Mouse (Mus musculus): ENCODE results near the gene Agpat1. TPM values are rescaled to one million over a fixed set of nuclear protein-coding genes. Genes with fewer than 3 reads are reported as not detected.

Gene Agpat1
- polyA plus RNA-seq, 1 experiment from 2014 or later, result 49.3 TPM

- no peaks in the 10 kb centered on the region for H3K27me3 ChIP-seq (replicated peaks)
- WGBS, result 84% methylated on average over 10 of the region's 11 CpGs
- H3K4me1 ChIP-seq, result peaks cover 6% of the 10 kb centered on the region
- no peak overlapping the region for H3K27ac ChIP-seq
- H3K4me3 ChIP-seq (replicated peaks), result no peak overlapping the region
- no peak for ATAC-seq (ENCODE audit: insufficient read depth, low FRiP score, low read depth)
- peaks cover 40% of the 10 kb centered on the region for H3K36me3 ChIP-seq
- H3K4me2 ChIP-seq, result no peak overlapping the region
- H3K9ac ChIP-seq, result no peak overlapping the region
- H3K9me3 ChIP-seq, result no peaks in the 10 kb centered on the region
These were observed 9.1 kb downstream of the Agpat1 start for GRCm38 (mm10) chr17:34613054-34613645.

DNA sequence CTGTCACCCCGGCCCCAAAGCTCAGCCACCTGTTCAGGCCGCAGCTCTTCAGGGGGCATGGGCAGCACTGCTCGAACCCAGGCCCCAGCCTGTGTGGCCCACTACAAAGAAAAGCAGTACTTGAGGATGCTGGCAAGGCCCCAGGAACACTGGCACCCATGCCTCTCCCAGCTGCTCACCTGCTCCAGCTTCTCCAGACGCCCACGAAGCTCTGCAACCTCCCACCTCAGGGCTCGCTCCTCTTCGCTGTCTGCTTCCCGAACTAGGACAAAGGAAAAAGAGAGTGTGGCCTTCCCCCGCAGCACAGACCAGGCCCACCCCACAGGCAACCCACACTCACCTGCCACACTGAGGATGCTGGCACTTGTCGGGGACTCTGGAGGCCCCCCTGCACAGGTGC is 9.8 kb downstream of the Agpat1 start:
- 86% methylated on average over 10 of the region's 10 CpGs for WGBS
- H3K36me3 ChIP-seq, result peaks cover 40% of the 10 kb centered on the region
- no peak overlapping the region for H3K9ac ChIP-seq

DNA sequence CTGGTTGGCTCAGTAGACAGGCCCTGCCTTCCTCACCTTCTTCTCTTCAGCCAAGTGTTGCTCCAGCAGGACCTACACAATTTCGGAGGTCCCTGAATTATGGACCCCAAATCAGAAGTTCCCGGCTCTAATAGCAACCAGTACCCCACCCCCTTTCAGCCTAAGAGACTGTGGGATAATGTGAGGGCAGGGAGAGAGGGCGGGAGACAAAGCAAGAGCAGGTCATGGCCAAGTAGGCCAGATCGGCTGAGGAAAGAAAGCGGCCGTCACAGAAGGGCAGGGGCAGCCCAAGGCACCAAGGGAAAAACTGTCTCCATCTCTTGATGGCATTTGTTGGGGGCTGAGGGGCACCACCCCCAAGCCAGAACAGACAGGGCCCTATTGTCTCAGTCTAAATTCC is 11.8 kb downstream of the Agpat1 start, which contains the start of gene Egfl8:
Egfl8 (minus strand) TSS at position 101 of the 400 bp plus-strand sequence.
- H3K36me3 ChIP-seq, result peaks cover 37% of the 10 kb centered on the region
- no peak within 1 kb of the TSS for H3K4me3 ChIP-seq (replicated peaks)
- no peaks in the 10 kb centered on the region for H3K4me1 ChIP-seq
- 73% methylated on average over 6 of the region's 6 CpGs for WGBS
- no peaks in the 10 kb centered on the region for H3K27me3 ChIP-seq (replicated peaks)
- no peak for ATAC-seq (ENCODE audit: insufficient read depth, low FRiP score, low read depth)
- H3K27ac ChIP-seq, result no peak within 1 kb of the TSS
- H3K9ac ChIP-seq, result no peak within 1 kb of the TSS
- H3K9me3 ChIP-seq, result no peaks in the 10 kb centered on the region
- no peak within 1 kb of the TSS for H3K4me2 ChIP-seq

More for the DNA sequence above, 9.8 kb downstream of the Agpat1 start:
- ATAC-seq (ENCODE audit: insufficient read depth, low FRiP score, low read depth), result no peak
- H3K4me1 ChIP-seq, result no peaks in the 10 kb centered on the region
- no peaks in the 10 kb centered on the region for H3K27me3 ChIP-seq (replicated peaks)
- H3K4me3 ChIP-seq (replicated peaks), result no peak overlapping the region
- no peaks in the 10 kb centered on the region for H3K9me3 ChIP-seq
- no peak overlapping the region for H3K27ac ChIP-seq
- no peak overlapping the region for H3K4me2 ChIP-seq

- Histone ChIP-seq H3K4me2 (no peak overlapping the region), H3K9ac (no peak overlapping the region), H3K36me3 (peaks cover 26% of the 10 kb centered on the region), H3K4me1 (no peaks in the 10 kb centered on the region), H3K27ac (no peak overlapping the region), H3K4me3 (replicated peaks) (no peak overlapping the region), H3K27me3 (replicated peaks) (no peaks in the 10 kb centered on the region), H3K9me3 (no peaks in the 10 kb centered on the region)
- WGBS, result 15% methylated on average over 6 of the region's 6 CpGs
- no peak; the same call in 1 of the 2 replicates for ATAC-seq (ENCODE audit: insufficient read depth, low FRiP score, low read depth)
These were observed 14.9 kb downstream of the Agpat1 start for GRCm38 (mm10) chr17:34618999-34619398.

DNA sequence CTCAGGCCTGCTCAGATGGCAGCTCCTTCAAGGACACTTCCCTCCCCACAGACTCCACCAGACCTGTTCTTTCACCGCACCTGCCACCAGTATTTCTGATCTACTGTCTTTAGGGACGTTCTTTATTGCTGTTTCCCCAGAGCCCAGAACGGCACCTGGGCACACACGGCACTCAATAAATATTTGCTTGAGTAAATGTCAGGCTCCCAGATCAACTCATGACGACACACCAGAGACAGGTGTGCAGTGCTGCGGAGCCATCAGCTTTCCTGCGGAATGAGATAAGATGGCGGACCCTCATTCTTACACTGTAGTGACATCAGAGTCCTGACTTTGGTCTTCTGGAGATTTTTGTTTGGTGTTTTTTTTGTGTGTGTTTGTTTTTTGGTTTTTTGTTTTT is 16.9 kb downstream of the Agpat1 start:
- no peak for ATAC-seq (ENCODE audit: insufficient read depth, low FRiP score, low read depth)

DNA sequence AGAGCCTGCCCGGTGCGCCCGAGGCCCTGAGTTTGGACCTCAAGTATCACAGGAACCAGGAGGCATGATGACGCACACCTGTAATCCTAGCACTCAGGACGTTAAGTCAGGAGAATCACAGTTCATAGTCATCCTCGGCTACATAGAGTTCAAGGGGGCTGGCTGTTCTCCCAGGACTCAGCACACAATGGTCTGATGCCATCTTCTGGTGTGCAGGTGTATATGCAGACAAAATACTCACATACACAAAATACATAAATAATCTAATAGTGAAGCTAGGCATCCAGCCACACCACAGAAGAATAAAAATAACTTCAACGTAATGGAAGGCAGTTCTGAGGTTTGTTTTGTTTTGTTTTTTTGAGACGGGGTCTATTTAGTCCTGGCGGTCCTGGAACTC is 19.1 kb downstream of the Agpat1 start:
- ATAC-seq (ENCODE audit: insufficient read depth, low FRiP score, low read depth), result no peak
- H3K4me2 ChIP-seq, result no peak overlapping the region
- H3K9ac ChIP-seq, result no peak overlapping the region
- no peaks in the 10 kb centered on the region for H3K9me3 ChIP-seq
- no peaks in the 10 kb centered on the region for H3K27me3 ChIP-seq (replicated peaks)
- H3K27ac ChIP-seq, result no peak overlapping the region
- 85% methylated on average over 9 of the region's 9 CpGs for WGBS
- peaks cover 12% of the 10 kb centered on the region for H3K4me1 ChIP-seq
- H3K4me3 ChIP-seq (replicated peaks), result no peak overlapping the region
- peaks cover 11% of the 10 kb centered on the region for H3K36me3 ChIP-seq

More for the DNA sequence above, 16.9 kb downstream of the Agpat1 start:
- Histone ChIP-seq H3K27ac (no peak overlapping the region), H3K4me2 (no peak overlapping the region), H3K4me3 (replicated peaks) (no peak overlapping the region), H3K4me1 (peaks cover 2% of the 10 kb centered on the region), H3K36me3 (peaks cover 21% of the 10 kb centered on the region), H3K27me3 (replicated peaks) (no peaks in the 10 kb centered on the region), H3K9ac (no peak overlapping the region), H3K9me3 (no peaks in the 10 kb centered on the region)
- 72% methylated on average over 8 of the region's 8 CpGs for WGBS

DNA sequence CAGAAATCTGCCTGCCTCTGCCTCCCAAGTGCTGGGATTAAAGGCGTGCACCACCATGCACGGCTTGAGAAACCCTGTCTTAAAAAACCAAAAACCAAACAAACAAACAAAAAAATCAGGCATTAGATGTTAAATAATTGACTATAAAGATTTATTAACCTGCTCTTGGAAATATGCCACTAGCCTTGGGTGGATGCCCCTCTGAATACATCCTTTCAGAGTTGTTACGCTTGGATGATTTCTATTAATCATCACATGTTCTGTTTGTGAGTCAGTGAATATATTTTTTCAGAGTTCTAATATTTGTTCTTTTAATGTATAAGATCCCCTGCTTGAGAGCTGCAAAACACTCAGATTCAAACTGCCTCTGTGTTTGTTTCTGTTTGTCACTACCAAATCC is 20.9 kb downstream of the Agpat1 start:
- H3K9me3 ChIP-seq, result no peaks in the 10 kb centered on the region
- H3K27me3 ChIP-seq (replicated peaks), result peaks cover 5% of the 10 kb centered on the region; the same call in 1 of the 2 replicates
- no peak overlapping the region for H3K4me3 ChIP-seq (replicated peaks)
- no peak overlapping the region for H3K9ac ChIP-seq
- peaks cover 26% of the 10 kb centered on the region for H3K4me1 ChIP-seq
- H3K36me3 ChIP-seq, result peaks cover 11% of the 10 kb centered on the region
- no peak overlapping the region for H3K27ac ChIP-seq
- 86% methylated on average over 3 of the region's 3 CpGs for WGBS
- ATAC-seq (ENCODE audit: insufficient read depth, low FRiP score, low read depth), result no peak
- no peak overlapping the region for H3K4me2 ChIP-seq

GRCm38 (mm10) chr17:34626062-34626772 is 22.2 kb downstream of the Agpat1 start:
- WGBS, result 44% methylated on average over 16 of the region's 16 CpGs
- H3K27ac ChIP-seq, result peak overlapping the region; percentile 95
- peaks cover 11% of the 10 kb centered on the region for H3K36me3 ChIP-seq
- ATAC-seq (ENCODE audit: insufficient read depth, low FRiP score, low read depth), result no peak
- peak overlapping the region; percentile 96 for H3K4me2 ChIP-seq
- no peaks in the 10 kb centered on the region for H3K9me3 ChIP-seq
- peaks cover 38% of the 10 kb centered on the region for H3K4me1 ChIP-seq
- H3K4me3 ChIP-seq (replicated peaks), result peak overlapping the region; percentile 77
- peaks cover 17% of the 10 kb centered on the region for H3K27me3 ChIP-seq (replicated peaks)
- H3K9ac ChIP-seq, result peak overlapping the region; percentile 65; the same call in 1 of the 2 replicates

DNA sequence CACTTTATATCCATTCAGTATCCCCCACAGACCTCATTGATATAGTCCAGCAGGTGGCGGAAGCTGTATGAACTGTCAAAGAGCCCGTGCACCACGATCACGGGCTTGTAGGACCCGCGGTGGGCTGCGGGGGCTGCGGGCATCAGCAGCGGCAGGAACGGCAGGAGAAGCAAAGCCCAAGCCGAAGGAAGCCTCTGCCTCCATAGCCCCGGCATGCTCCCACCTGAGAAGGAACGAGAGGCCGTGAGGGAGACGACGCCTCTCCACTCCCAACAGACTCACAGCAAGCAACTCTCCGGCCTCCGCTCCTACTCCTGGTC is 22.7 kb downstream of the Agpat1 start:
- peak overlapping the region; percentile 77 for H3K4me3 ChIP-seq (replicated peaks)
- 0% methylated on average over 18 of the region's 18 CpGs for WGBS
- peaks cover 22% of the 10 kb centered on the region for H3K27me3 ChIP-seq (replicated peaks)
- peaks cover 10% of the 10 kb centered on the region for H3K36me3 ChIP-seq
- peaks cover 43% of the 10 kb centered on the region for H3K4me1 ChIP-seq
- peak overlapping the region; percentile 95 for H3K27ac ChIP-seq
- no peak for ATAC-seq (ENCODE audit: insufficient read depth, low FRiP score, low read depth)
- H3K4me2 ChIP-seq, result peak overlapping the region; percentile 96
- no peaks in the 10 kb centered on the region for H3K9me3 ChIP-seq
- peak overlapping the region; percentile 65 for H3K9ac ChIP-seq

DNA sequence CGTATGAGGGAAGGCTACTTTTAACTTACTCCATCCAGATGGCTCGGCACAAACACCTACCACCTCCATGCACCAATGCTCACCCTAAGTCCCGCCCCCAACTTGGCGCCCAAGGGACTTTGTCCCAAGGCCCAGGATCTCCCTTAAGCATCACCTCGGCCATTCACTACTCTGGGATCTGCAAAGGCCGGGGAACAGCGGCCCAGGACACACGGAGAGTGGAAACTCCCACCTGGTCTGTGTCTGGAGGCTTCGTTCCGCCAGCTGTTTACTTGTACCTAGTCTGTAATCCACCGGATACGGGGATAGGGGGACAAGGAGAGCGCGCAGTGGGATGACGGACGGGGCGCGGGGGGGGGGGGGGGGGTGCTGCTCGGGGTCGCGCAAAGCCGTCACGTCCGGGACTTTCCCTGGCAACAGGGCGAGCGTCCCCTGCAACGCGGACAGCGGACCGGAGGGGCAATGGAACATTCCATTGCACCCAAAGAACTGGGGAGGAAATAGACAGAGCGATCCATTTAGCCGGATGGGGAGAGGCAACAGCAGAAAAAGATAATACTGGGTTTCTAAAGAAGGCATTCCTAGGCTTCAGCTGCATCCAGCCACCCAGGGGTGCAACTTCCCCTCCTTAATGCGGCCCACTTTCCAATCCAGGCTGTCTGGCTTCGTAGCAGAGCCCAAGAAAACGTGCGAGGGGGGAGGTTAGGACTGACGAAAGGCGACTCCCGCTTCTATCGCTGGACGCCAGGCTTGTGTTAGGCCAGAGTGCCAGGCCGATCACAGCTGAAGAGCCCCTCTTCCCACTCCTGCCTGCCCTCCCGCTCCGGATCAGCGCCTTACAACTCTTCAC is 23.3 kb downstream of the Agpat1 start:
- Histone ChIP-seq H3K9ac (peak overlapping the region; percentile 65), H3K4me1 (peaks cover 49% of the 10 kb centered on the region), H3K9me3 (no peaks in the 10 kb centered on the region), H3K27ac (peak overlapping the region; percentile 95), H3K4me2 (peak overlapping the region; percentile 96), H3K4me3 (replicated peaks) (peak overlapping the region; percentile 77), H3K36me3 (peaks cover 6% of the 10 kb centered on the region; the same call in 1 of the 2 replicates), H3K27me3 (replicated peaks) (peaks cover 26% of the 10 kb centered on the region)
- WGBS, result 1% methylated on average over 39 of the region's 45 CpGs
- ATAC-seq (ENCODE audit: insufficient read depth, low FRiP score, low read depth), result peak; percentile 82

DNA sequence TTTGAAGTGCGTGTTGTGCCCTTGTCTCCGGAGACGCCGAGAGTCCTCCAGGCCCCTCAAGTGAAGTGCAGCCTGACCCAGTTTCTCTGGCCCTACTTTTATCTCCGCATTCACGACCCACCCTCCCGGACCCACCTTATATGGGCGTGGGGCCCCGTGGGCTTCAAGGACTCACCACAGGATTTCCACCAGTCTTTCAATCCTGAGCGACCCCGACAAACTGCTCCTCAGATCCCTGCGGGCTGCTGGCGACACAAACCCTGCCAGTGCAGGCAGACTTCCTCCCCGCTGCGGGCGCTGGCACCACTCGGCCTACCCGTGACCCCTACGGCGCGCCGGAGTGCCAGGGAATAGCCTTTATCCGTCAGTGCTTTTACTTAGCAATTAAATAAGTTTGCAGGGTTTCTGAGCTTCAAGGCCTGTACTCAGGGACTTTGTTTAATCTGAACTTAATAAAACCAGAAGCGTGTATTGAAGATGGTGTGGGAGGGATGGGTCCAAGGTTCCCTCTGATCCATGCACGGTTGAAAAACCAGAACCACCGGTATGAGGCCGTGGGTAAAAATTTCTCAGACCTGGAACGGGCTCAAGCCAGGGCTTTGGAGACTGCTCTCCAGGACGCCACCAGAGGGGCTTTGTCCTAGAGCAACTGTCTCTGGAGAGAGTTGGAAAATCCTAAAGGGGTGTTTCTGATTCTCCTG is 24.0 kb downstream of the Agpat1 start, which contains the start of gene Ppt2:
Ppt2 (minus strand) TSS at position 568 of the 701 bp plus-strand sequence.
- Histone ChIP-seq H3K36me3 (0 out of 2 replicates have a peak, but pooled peaks cover 2% of the 10 kb centered on the region), H3K27me3 (replicated peaks) (peaks cover 26% of the 10 kb centered on the region), H3K4me3 (replicated peaks) (peak within 1 kb of the TSS; percentile 77), H3K27ac (peak within 1 kb of the TSS; percentile 95), H3K9ac (peak within 1 kb of the TSS; percentile 62), H3K4me1 (peaks cover 50% of the 10 kb centered on the region), H3K9me3 (no peaks in the 10 kb centered on the region), H3K4me2 (peak within 1 kb of the TSS; percentile 96)
- WGBS, result 4% methylated on average over 29 of the region's 29 CpGs
- ATAC-seq (ENCODE audit: insufficient read depth, low FRiP score, low read depth), result no peak
